Mouse (Mus musculus): ENCODE results near the gene Picalm. TPM values are rescaled to one million over a fixed set of nuclear protein-coding genes. Genes with fewer than 3 reads are reported as not detected.
"Not testable (repeated sequence)": the region's sequence is repeated elsewhere in the genome, so short reads cannot be mapped to it uniquely, and the experiment has no call there.

Gene Picalm
- polyA plus RNA-seq, 1 experiment = 38.5 TPM

DNA sequence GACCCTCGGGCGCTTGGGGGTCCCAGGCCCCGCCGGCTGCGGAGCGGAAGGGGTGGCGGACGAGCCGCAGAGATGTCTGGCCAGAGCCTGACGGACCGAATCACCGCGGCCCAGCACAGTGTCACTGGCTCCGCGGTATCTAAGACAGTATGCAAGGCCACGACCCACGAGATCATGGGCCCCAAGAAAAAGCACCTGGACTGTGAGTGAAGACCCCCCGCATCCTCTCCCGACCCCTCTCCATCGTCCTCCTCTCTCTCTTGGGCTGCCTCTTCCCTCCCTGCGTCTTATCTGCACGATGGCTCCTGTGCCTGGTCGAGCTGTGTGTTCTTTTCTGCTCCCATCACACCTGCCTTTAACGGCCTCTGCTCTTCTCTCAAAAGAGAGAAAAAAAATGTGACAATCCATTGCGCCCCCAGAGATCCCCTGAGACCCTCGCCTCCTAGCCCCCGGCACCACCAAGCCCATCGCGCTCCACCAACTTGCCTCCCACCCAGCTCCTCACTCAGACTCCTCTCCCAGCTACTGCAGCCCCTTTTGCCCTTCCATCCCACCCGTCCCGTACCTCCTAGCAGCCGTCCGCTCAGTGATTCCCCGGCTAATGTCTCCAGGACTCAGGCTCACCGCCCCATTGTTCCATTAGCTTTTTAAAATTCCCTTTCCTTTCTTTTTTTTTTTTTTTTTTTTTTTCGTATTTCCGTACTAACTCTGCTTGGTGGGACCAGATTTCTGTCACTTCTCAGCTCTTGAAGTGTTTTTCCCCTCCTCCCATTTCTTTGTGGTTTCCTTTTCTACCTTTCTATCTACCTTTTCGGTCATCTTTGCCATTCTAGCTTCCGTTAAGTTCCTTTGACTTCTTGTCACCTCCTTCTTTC lies 725 bp downstream of the Picalm start:
- no peak for DNase-seq (ENCODE audit: low read depth, low spot score)
- WGBS = under 1% methylated on average over 38 of the region's 39 CpGs

DNA sequence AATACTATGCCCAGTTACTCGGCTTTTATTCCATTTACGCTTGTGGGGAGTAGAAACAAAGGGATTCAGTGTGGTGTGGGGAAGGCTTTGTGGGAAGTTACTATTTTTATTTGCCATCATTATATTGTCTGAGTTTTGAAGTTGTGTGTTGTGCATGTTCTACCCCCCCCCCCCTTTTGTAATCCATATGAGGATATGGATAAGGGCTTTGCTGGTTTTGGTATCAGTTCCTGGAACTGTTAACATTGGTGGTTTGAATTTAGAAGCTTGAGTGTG lies 1.3 kb downstream of the Picalm start:
- 0% methylated on average over 2 of the region's 2 CpGs for WGBS
- no peak for DNase-seq (ENCODE audit: low read depth, low spot score)

DNA sequence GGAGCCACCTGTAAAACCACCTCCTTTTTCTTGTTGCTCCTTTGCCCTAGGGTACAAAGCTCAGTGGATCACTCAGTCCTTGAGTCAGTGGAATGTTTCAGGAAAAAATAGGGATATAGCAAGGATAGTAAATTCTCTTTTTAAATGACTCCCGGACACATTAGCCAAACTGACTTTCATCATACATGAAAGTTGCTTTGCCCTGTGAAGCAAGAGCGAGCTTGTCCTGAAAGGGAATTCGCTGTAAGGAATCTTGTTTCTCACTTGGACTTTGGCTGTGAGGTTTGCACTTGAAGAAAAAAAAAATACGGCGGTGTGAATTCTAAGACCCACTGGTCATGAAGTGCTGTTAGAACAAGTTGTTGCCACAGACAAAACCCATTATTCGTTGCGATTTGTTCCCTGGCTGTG lies 1.8 kb downstream of the Picalm start:
- DNase-seq (ENCODE audit: low read depth, low spot score) = no peak
- 1% methylated on average over 7 of the region's 7 CpGs for WGBS

DNA sequence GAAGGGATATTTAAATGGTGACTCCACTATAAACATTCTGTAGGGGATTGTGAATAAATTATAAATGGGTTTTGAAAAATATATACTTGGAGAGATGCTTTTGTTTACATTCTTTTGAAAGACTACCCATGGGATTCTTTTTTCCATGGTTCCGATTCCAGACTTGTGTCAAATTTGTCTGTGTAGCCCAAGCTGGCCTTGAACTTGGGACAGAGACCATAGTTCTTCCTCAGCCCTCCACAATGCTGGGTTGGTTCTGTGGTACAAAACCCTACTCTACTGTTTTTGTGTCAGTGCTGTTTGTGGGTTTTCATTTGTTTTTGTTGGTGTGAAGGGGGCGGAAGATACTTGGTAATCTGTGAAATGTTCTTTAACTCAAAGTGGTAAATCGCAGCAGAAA lies 2.3 kb downstream of the Picalm start:
- WGBS = 8% methylated on average over 3 of the region's 3 CpGs
- no peak for DNase-seq (ENCODE audit: low read depth, low spot score)

DNA sequence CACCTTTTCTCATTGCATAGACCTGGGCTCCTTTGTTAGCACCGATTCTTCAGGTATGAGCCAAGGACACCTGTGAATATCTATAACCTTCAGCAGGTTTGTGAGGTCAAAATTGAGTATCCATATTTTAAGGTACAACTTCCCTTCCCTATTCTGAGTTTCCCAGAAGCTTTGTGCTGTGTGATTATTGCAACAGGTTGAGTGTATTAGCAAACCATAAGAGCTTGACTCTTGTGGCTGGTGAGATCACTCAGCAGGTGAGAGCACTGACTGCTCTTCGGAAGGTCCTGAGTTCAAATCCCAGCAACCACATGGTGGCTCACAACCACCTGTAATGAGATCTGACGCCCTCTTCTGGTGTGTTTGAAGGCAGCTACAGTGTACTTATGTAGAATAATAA lies 6.7 kb downstream of the Picalm start:
- DNase-seq (ENCODE audit: low read depth, low spot score) = no peak
- 48% methylated on average over 3 of the region's 3 CpGs for WGBS

DNA sequence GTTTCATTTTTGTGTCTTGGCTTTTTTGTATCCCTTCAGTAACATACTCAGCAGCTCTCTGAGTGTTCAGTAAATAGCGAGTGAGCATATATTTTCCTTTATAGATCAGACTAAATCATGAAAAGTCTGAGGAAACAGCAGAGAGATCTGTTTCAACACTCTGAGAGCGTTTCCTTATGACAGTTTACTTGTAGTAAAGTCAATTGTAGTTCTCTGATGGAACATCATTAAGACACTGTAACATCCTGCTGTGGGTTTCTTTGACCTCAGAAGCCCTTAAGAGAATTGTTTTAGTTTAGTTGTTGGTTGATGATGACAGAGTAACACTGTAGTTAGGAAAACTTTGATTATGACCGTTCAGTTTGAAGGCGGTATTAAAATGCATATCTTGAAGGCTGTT lies 8.3 kb downstream of the Picalm start:
- 9% methylated on average over 4 of the region's 4 CpGs for WGBS
- no peak for DNase-seq (ENCODE audit: low read depth, low spot score)

DNA sequence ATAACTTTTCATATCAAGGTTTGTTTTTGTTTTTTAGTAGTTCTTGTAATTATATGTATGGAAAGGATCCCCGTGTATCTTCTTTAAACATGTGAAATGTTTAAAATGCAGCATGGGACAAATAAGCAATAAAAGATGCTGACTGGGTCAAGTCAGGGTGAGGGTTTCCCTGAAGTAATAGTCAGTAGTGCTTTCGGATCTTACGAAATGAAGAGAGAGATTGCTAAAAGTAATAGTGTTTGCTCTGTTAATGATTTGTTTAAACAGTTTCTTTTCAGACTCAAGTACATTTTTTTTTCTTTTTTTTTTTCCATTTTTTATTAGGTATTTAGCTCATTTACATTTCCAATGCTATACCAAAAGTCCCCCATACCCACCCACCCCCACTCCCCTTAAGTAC lies 10.3 kb downstream of the Picalm start:
- no peak for DNase-seq (ENCODE audit: low read depth, low spot score)
- 8% methylated on average over 3 of the region's 3 CpGs for WGBS

DNA sequence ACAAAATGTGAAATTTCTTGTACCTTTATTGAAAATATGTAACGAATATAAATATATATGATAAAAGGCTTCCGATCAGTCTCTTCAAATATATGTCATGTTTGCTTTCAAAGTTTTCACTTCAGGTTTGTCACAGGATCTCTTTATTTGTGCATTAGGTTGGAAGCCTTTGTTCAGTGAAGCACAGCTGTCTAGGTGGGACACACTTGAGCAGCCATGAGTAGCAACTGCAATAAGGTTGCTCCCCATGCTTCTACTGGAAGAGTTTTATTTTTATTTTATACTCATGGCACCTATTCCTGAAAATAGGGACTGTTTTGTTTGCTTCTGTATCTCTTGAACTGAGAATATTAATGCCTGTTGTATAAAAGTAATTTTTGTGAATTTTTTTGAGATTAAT lies 14.3 kb downstream of the Picalm start:
- no peak for DNase-seq (ENCODE audit: low read depth, low spot score)
- 46% methylated on average over 2 of the region's 2 CpGs for WGBS

DNA sequence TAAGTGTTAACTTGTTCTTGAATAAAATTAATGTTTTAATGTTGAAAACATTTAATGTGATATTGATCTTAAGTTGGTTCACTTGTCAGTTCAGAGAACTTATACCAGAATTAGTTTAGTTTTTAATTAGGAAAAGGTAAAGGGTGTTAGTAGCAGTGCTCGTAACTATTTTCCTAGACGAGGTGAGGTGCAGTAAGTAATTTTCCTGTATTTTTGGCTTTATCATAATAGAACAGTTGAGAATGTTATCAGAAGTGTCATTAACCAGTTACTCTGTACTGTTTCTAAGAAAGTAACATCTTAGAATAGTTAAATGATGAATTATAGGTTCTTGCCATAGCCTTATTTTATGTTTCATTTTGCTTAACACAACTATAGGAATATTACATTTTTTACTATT lies 15.0 kb downstream of the Picalm start:
- WGBS = 29% methylated on average over 2 of the region's 2 CpGs
- no peak for DNase-seq (ENCODE audit: low read depth, low spot score)

DNA sequence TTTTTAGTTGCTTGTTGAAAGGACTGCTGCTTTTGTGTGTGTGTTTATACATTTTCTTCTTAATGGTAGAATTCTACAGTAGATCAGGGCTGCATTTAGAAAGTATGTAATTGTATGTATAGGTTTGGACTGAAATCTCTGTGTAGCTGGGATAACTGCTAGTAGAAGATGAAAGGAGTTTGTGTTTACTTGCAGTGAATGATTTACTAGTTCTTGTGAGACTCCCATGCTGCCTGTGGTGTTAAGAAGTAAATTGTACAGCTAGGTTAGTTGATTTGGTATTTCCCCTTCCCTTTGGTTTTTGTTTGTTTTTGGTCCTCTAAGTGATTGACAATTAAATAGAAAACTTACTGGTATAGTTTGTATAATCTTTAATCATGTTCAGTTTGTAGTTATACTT lies 15.4 kb downstream of the Picalm start:
- DNase-seq (ENCODE audit: low read depth, low spot score) = no peak

DNA sequence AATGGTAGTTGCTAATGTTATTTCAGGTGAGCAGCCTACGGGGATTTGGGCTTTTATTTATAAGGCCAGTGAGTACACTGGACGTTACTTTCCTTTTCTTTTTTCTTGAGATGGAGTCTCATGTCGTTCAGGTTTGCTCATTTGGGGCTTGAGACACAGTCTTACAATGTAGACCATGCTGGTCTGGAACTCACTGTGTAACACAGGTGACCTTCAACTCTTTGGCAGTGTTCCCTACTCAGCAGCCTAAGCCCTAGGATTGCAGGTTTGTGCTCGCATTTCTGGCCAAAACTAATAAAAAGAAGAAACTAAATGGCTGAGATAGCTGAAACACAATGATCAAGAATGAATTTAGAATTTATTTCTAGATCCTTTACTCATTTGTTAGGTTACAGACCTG lies 15.9 kb downstream of the Picalm start:
- DNase-seq (ENCODE audit: low read depth, low spot score) = no peak
- WGBS = 7% methylated on average over 4 of the region's 4 CpGs

DNA sequence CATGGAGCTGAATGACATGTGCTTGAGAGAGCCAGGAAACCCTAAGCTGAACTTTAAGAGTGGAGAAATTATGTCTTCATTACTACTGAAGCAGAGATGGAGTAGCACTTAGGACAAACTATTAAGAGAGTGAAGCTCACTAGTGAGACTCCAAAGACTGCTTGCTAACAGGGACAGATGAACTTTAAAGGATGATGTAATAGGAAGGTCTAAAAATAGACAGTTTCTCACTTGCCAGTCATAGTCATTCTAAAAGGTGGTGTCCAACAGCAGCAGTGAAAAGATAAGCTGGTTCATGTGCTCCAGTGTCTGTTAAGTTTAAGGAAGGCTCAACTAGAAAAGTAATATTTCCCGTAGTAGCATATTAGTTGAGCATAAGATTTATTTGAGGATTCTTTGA lies 16.3 kb downstream of the Picalm start:
- WGBS = 12% methylated on average over 1 of the region's 1 CpGs
- no peak for DNase-seq (ENCODE audit: low read depth, low spot score)

DNA sequence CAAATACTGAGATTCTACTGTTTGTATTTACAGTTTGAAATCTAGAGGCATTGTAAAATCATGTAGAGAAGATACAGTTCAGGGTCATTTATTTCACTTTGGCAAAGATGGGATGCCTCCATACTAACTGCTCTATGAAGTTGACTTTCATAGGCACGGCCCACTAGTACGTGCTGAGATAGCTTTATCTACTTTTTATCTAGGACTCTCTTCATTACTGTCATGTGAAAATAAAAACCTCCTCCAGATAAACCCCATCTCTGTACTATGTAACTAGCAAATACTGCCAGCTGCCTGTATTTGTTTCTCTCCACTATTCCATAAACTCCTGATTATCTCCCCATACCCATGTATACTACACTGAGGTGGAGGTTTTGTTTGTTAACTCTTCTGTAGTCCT lies 18.0 kb downstream of the Picalm start:
- no peak for DNase-seq (ENCODE audit: low read depth, low spot score)
- WGBS = 23% methylated on average over 2 of the region's 2 CpGs

DNA sequence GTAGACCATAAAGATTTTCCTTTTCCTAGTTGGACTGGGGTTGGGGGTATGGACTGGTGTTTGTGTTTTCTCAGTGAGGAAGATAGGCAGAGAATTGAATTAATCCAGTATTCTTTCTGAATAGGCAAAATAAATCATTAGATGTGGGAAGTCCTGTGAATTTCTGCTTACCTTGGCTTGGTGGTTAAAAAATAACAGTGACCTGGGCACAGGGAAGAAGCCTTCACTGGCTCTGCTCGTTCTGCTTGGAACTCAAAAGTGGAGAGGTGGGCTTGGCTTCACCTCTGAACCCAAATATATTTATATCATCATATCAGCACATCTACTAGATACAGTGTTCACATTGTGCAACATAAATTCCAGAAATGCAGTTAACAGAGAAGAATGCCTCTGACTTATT lies 18.5 kb downstream of the Picalm start:
- DNase-seq (ENCODE audit: low read depth, low spot score) = no peak
- 22% methylated on average over 1 of the region's 1 CpGs for whole genome bisulfite sequencing

DNA sequence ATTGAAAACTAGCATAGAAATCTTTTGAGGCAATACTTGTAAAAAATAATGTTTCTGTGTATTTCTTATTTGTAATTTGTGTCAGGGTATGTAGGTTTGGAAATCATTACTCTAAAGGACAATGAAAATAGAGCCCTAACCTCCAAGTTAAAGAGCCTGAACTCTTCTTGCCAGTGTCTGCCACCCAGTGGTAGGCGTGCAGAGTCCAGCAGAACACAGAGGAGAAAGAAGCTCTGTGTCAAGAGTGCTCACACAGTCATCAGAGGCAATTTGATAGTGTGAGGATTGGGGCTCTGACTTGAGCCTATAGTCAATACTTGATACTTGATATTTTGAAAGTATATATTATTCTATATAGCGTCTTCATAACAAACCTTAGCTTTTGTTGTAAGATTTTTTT lies 20.3 kb downstream of the Picalm start:
- no peak for DNase-seq (ENCODE audit: low read depth, low spot score)
- WGBS = 33% methylated on average over 2 of the region's 2 CpGs

DNA sequence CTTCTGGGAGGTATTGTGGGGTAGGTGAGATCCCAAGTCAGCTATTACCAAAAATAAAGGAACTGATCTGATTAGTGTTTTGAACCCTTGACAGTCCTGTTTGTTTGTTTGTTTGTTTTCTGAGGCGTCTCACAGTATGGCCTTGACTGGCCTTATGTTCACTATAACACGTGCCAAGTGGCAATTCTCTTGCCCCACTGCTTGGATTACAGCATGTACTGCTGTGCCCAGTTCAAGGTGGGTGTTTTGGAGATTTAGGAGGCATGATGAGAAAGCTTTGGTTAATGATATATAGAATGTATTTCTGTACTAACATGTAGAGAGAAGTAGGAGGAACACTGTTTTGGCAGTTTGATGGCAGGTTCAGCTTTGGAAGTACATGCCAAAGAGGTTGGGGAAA lies 28.0 kb downstream of the Picalm start:
- WGBS = 36% methylated on average over 2 of the region's 2 CpGs
- DNase-seq (ENCODE audit: low read depth, low spot score) = no peak

DNA sequence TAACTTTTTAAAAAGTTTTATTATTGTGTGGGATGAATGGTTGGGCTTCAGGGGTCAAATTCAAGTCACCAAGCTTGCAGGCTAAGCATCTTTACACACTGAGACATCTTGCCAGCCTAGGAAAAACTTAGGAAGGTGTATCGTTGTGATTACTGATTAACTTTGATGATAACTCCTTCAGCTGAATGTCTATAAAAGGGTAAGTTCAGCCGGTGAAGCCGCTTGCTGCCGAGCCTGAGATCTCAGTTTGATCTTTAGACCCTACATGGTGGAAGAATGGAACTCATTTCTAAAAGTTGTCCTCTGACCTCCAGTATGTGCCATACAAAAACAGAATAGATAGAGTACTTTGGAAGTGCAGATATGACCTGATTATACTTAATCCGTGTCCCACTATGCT lies 30.6 kb downstream of the Picalm start:
- DNase-seq (ENCODE audit: low read depth, low spot score) = no peak
- WGBS = 33% methylated on average over 5 of the region's 5 CpGs

DNA sequence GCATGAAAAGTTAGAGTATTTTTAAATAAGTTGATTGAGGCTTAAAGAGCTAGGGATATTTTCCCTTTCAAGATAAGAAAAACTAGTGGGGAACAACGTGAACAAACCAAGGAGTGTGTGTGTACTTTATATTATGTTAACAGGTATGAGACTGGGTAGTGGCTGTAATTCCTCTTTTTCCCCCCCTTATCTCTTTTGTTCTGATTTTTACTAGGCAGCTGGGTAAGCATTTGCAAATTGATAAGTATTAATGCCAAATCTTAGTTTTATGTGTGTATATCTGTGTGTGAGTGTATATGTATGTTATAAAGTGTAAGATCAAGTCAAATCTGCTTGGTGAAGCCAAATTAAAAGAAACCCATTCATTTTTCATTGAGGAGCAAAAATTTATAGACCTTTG lies 34.3 kb downstream of the Picalm start:
- WGBS = 45% methylated on average over 1 of the region's 1 CpGs
- no peak for DNase-seq (ENCODE audit: low read depth, low spot score)

DNA sequence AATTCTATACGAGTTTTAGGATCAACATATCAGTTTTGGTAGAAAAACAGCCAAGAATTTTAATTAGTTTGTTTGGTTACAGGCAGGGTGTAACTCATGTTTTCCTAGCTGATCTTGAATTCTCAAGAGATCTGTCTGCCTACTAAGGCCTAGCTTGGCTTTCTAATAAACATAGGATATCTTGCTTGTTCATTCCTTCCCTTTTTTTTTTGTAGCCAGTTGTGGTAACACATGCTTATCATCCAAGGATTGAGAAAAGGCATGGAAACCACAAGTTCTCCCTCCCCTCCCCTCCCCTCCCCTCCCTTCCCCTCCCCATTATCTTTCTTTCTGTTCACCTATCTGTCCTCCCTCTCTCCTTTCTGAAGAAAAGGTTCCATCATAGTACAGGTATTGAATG lies 36.0 kb downstream of the Picalm start:
- 43% methylated on average over 1 of the region's 1 CpGs for WGBS
- DNase-seq (ENCODE audit: low read depth, low spot score) = no peak

DNA sequence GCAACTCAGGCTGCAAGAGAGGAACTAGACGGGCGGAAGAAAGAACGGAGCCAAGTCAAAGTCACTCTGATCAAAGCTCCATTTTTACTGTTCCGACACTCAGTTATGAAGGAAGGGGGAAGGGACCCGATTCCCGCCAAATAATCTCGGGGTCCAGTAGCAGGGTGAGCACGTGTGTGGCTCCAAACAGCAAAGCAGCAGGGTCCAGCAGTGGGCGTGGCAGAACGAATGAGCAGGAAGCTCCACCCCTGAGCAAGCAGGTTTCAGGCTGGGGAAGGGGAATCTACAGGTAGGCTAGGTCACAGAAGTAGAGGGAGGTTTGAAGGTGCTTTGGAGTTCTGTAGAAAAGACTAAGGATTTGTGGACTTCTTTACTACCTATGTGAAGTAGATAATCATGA lies 37.8 kb downstream of the Picalm start:
- not testable (repeated sequence) for DNase-seq (ENCODE audit: low read depth, low spot score)
- 74% methylated on average over 10 of the region's 10 CpGs for WGBS

DNA sequence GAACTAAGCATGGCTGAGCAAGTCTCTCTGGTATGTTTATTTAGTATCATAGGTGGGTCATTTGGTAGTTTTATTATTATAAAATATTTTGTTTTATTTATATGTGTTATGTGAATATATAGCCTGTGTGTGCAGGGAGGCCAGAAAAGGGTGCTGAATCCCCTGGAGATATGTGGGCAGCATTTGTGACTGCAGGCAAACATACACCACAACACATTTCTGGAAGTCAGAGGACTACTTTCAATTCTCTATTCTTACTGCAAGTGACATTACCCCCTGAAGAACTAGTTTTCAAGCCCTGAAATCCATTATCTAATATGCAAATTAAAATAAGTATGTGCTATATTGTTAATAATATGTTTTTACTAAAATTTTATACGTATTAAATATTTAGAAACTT lies 43.8 kb downstream of the Picalm start:
- WGBS = 96% methylated on average over 1 of the region's 1 CpGs
- DNase-seq (ENCODE audit: low read depth, low spot score) = no peak

DNA sequence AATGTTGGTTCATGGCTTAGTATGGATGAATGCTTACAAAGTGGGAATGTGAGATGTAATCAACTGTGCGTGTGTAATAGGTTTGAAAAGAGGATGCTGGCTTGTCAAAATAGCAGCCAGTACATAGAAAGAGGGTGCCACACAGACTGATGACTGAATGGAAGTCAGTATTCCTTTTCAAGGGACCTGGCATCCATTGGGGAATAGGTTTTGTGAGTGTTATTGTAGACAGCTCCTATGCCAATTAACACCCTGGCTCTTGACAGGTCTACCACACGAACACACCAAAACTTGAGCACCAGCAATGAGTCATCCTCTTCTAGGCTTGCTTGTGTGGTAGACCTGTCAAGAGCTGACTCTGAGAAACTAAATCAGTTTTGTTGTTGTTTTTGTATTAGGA lies 45.6 kb downstream of the Picalm start:
- 67% methylated on average over 2 of the region's 2 CpGs for WGBS
- DNase-seq (ENCODE audit: low read depth, low spot score) = no peak

All from large intestine, adult 2 months (tissue).